Mouse (Mus musculus) heart, adult 18-20 months (tissue): ENCODE data around the gene Tusc2. TPM values are rescaled to one million over a fixed set of nuclear protein-coding genes. Genes with fewer than 3 reads are reported as not detected.

ENCODE experiments used
- DNase-seq, 2 experiments: peaks; one replicate each; pipeline ENCODE4 v3.0.0; 2021 to 2022; ENCODE audit warnings: mixed read lengths in 1 of 2
- total RNA-seq, 2 experiments: library from RNA; stranded (reverse); gene quantifications; 2 replicates each; pipeline ENCODE4 v1.2.3; 2021

Gene Tusc2
- total RNA-seq, 2 experiments from 2014 or later = 38.3 to 40.9 TPM

DNA sequence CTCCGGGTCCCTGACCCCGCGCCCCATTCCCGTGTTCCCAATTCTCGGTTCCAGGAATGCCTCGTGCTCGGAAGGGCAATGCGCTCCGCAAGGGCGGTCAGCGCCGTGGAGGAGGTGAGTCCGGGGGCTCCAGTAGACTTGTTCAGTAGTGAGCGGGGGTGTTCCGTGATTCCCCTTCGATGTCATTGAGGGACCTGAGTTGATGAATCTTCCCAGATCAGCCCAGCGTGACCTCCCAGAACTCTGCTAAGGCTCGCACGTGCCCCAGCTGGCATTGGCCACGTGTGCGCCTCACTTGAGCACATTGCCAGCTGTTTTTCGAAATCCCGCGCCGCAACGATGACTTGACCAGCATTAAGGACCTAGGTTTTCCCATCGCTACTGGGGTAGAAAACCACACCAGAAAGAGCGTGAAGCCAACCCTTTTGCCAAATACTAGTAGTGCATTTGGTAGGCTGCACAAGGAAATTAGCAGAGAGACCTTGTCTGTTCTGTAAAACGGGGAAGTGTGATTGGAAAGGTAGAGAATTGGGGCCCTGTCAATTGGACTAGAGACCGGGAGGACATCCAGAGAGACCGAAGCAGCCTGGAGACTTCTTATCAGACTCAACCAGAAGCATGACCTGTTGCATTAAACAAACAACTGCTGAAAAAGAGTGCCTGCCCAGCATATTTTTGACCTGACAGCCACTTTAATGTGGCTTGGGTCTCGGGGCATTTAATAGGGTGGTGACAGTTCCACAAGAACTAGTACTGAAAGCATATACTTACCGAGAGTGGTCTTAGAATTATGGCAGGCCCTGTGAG lies 25.0 kb downstream of the Tusc2 start:
- DNase-seq = peak in 1 of 2 experiments; percentile 48

DNA sequence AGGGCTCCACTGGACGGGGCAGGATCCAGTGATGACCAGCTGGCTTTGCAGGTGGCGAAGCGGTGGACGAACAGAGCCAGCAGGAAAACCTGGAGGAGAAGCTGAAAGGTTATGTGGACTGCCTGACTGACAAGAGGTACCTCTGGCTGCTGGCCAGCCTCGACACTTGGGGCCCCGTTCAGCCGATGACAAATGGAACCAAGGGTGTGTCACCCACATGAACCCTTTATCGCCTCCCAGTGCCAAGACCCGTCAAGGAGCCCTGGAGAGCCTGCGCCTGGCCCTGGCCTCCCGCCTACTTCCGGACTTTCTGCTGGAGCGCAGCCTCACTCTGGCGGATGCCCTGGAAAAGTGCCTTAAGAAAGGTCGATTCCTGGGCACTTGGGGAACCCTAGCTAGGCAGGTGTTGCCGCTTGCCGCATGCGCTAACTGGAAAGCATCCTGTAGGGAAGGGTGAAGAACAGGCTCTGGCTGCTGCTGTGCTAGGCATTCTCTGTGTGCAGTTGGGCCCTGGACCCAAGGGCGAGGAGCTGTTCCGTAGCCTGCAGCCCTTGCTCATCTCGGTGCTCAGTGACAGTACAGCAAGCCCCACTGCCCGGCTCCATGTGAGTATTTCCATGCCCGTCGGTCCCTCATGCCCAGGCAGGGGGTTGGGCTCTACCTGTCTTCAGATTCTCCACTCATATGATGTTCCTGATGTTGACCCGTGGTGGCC lies 27.2 kb downstream of the Tusc2 start:
- DNase-seq = peak; percentile 67 to 73

DNA sequence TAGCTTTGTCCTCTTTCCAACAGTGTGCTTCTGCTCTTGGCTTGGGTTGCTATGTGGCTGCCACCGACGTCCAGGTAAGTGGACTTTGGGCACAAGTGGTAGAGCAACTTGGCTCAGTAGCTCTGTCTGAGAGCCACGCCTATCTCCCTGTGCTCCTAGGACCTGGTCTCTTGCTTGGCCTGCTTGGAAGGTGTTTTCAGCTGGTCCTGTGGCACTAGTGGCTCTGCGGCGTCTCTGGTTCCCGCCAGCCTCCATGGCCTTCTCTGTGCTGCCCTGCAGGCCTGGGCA lies 27.7 kb downstream of the Tusc2 start:
- DNase-seq = no peak

DNA sequence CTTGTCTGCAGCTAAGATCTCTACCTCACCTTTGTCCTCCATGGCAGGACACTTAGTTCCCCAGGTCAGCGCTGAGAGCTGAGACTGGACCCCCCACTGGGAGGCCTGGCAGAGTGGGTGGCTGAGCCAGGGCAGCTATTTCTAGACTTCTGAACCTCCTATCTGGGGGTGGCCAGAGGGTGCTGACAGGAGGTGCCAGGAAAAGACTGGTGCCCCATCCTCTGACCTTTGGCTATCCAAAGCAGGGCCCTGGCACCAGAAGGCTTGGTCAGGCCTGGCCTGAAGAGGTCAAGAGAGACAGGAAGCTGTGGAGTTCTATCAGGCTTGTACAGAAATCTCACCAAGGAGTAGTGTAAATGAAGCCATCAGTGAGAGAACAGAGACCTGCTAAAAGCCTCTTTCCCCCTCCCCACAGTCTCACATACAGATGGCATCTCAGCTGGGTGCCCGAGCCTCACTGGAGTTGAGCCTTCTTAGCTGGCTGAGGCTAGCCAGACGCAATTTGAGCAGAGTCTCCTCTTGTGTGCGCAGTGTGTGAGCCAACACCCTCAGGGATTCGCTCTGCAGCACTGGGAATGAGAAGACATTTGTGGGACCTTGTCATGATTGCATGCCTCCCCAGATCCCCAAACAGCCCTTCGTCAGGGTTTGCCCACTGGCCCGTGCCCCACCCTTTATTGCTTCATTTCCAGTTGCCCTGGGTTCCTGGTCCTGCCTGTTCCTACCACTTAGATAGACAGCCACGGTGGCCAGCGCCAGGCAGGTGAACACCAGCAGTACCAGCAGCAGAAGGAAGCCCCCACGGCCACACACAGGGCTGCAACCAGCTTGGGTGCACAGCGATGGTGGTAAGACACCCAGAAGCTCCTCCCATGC lies 30.3 kb downstream of the Tusc2 start:
- DNase-seq = peak in 1 of 2 experiments; percentile 84

DNA sequence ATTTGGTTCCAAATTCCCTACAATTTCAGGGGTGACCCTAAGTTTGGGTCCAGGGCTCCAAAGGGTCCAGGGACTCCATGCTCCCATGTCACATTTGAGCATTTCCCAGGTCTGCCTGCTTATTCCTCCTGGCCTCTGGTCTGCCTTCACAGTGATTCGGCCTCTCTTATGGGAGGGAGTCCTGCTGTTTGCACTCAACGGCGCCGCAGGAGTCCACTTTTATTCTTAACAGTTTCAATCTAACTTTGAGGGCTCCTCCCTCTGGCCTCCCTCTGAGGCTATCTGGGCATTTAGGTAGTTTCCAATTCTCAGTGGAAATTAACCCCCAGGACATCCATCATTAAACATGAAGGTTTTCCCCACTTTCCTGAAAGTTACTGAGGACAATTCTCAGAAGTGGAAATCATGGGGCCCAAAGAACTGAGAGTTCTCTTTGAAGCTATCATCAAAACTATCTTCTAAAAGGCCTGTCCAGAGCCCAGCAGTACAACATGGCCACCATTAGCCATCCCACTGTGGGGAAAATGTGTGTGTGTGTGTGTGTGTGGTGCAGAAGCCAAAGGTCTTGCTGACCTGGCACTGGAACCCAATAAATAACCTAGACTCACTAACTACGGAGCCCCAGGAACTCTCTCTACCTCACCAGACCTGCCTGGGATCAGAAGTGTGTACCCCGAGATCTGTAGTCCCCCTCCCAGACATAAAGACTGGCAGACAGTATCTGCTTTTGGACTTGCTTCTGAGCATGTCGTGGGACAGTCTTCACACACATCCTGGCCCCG lies 31.4 kb downstream of the Tusc2 start:
- no peak for DNase-seq

DNA sequence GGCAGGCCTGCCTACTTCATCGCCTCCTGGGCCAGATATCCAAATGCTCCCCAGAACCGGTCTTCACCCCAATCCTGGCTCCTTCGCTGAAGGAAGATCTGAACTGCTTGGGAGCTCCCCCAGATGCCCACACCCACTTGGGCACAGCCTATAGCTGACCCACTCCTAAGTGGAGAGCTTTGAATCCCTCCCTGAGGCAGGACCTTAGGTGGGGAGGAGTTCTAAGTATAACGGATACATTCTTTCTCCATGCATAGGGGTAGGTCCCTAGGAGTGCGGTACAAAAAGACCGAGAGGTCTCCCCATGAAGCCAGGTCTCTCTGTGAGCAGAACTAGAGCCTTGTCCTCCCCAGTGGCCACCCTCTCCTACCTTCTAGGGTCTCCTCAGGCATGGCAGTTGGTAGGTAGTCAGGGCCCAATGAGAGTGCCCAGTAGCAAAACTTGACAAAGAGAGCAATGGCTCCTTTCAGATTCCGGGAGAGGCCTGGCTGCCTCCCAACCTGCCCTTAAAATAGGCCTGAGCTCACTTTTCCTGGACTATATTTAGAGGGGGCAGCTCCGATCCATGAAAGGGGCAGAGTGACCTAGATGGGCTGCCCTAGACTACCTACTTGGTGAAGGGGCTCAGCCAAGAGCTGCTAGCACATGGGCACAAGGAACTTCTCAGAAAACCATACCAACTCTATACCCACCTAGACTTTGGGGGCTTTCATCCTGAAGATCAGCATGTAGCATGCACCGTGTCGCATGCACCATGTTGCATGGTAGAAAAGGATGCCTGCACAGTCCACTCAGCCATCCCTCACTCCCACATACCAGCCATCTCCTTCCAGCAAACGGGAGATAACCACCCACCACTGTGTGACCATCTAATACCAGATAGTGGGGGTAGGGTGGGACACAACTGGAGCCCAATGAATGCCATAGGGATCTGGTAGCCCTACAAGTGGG lies 33.8 kb downstream of the Tusc2 start:
- peak; percentile 84 to 86 for DNase-seq

DNA sequence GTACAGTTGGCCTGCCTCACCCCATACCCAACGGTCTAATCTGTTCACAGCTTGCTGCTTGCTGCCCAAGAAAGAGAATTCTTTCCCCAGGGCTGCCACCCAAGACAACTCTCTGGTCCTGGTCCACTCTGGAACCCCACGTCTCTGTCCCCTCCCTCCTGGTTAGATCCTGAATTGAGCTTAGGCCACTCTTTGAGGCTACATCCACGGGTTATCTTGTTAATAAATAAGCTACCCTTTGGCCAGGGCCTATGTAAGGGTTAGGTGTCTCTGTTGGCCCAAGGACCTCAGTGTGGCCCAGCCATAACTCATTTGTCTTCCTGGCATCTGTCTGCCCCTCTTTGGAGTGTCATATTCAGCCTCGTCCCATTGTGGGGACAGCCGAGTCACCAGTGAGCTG lies 35.3 kb downstream of the Tusc2 start:
- DNase-seq = no peak

DNA sequence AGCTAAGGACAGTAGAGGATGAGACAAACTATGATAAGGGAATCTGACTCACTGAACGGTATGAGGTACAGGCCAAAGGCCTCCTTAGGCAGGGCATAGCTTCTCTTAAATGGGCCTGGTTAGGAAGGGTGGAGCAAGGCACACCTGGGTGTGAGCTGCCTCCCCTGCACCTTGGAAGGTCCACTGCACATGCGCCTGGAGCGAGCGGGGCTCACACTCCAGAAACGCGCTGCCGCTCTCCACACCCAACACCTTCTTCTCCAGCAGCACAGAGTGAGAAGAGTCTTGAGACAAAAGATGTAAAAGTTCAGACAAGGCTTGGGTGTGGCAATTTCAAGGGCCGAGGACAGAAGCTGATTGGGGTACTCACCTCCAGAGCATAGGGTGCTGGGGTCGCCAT lies 36.4 kb downstream of the Tusc2 start:
- DNase-seq = no peak

DNA sequence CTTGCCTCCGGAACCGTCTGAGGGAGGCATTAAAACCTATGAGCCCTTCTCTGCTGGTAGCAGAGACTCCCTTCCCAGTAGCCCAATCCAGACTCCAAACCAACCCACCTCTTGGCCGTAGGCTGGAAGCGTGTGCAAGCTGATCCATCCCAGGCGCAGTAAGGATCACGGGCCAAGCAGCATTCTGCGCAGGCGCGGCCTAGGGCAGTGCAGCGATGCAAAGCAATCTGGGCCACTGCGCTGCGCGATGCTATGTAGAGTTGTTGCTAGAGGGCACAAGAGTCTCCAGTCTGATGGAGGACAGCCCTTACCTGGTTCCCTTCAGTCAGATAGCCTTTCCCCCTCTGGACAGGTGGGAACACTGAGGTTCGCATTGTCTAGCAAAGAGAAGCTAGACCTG lies 36.8 kb downstream of the Tusc2 start:
- no peak for DNase-seq

DNA sequence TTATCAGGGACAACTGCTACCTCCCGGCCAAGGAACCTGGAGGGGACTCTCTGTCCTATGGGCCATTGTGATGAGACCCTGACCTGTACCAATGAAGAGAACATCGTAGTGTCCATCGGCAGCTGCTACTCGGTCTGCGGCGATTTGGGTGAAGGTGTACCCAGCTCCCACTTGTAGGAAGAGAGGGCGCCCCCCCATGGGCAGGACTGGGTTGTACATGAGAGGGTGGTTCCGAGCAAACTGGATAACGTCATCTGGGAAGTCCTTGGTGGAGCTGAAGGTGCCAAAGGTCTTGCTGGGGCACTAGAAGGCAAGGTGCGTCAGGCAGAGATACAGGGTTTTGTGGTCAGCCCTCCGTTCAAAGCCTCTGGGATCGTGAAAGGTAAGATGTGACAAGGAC lies 37.7 kb downstream of the Tusc2 start:
- no peak for DNase-seq

DNA sequence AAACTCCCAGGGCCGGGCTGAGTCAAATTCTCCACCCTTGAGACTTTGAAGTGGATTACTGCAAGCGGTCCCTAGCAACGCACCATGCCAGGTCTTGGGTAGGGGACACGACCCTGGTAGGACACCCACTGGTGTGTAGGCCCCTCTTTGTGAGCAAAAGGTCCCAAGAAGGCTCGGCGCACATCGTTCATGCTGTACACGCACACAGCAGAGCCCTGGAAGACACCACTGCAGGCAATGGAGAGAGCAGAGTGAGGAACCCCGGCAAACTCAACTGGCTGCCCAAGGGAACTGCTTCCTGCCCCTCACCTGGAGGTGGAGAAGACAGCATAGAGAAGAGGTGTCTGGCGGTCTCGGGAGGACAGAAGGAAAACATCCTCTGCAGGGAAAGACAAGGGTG lies 38.2 kb downstream of the Tusc2 start:
- no peak for DNase-seq

DNA sequence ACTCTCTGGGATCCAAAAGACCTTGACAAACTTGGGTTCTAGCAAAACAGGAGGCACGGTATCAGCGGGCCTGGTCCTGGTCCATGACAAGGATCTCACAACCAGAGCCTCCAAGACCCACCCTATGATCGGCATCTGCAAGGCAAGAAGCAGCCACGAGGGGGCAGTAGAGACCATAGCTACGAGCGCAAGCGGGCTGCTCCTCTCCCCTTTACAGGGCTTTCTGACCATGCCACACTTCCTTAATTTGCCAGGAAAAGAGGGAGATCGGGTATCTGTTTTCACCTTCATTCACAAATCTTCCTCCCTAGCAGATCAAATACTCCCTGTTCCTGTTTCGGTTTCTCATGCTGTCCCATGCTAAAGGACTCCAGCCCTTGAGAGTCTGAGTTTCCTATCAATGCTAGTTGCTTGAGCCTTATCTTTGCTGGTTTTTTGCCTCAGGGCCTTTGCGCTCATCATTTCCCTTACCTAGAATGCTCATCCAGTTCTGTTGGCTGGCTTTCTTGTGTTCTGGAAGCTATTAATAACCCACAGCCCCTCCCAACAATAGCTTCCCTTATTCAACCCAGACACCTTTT lies 39.1 kb downstream of the Tusc2 start:
- peak; percentile 91 to 98 for DNase-seq

DNA sequence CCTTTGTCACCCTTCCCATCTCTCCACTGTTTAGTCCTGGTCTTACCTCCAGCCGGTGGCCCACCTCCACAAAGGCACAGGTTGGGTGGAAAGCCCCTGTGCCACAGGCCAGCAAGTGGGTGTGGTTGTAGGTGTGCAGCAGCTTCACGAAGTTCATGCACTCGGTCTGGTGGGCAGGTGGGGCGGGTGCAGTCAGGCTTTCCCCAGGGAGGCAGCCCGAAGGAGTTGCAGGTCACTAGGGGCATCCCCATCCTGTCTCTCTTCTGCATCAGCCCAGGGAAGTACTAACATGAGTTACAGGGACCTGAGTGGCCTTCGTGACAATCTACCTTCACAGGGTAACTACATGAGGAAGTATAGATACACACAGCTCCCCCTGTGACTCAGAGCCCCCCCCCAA lies 40.2 kb downstream of the Tusc2 start:
- DNase-seq = no peak

DNA sequence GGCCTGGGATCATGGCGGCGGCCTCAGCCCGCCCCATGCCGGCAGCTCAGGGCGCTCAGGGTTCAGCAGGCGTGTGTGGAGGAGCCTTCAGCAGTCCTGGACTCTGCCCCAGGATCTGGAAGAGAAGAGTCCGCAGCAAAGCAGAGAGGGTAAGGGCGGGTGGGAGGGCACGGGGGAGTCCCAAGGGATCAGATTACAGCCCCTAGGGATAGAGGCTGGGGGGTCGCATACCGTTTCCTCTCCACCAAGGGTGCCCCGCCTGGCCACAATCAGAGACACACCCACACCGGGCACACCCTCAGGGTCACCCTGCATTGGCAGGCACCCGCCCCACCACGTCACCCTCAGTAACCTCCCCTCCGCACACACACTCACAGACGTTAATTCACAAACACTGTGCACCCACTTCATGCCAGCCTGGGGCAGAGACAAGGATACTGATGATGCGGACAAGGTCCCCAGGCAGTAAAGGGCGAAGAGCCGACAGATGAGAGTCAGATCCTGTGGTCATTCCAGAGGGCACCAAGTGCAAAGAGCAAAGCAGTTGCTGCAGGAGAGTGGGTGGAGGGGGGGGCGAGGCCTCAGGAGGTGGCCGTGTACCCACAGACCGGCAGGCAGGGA lies 42.1 kb downstream of the Tusc2 start:
- DNase-seq = no peak

DNA sequence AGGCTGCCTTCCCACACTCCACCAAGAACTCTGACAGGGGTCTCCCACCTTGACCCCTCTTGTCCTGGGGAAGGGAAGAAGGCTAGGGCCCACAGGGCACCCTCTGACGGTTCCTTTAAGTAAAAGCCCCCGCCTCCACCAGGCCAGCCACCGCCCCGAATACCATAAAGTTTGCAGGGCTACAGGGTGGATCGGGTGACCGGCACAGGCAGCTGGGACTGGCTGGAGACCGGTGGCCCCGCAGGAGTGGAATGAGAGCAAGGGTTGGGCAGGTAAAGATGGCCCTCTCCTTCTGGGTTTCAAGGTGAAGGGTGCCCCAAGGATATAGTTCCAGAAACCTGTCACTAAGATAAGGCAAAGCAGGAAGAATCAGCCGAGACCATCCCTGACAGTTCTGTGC lies 43.5 kb downstream of the Tusc2 start:
- DNase-seq = no peak

DNA sequence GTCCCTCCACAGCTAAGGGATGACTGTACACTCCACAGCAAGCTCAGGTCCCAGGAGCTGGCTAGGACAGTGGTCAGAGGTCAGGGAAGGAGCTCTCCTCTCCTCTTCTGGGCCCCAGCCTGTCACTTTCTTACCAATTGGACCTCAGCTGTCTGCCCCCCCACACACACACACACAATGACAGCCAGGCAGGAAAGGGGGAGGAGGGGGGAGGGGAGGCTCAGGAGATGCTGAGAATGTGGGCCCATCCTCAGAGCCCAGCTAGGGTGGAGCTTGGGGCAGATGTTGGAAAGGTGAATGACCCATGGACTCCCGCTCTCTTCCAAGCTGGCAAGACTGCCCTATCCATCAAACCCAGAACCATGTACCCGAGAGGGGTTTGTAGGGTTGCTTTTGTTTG lies 44.0 kb downstream of the Tusc2 start:
- DNase-seq = no peak

DNA sequence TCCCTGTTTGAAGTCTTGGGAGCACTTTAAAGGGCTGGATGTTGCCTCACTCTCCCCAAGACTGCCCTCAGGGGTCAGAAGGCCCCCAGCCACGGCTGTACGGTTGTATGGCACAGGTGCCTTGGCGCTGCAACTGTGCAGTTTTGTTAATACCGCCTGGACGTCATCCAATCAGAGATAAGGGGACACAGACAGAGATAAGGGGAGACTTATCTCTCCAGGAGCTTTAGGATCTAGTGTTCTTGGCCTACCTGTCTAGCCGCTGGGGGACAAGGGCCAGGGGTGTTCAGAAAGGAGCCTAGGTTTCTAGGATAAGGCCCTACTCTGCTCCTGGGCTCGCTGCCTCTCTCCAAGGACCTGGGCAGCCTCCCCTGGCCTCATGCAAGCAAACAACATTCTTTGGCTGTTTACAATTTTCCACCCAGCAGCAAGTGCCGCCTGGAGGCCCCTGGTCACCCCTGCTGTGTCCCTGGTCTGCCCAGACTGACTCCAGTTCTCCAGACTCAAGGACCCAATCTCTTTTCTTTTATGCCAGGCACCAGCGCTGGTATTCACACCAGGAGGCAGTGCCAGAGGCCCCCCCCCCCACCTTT lies 44.7 kb downstream of the Tusc2 start:
- no peak for DNase-seq

DNA sequence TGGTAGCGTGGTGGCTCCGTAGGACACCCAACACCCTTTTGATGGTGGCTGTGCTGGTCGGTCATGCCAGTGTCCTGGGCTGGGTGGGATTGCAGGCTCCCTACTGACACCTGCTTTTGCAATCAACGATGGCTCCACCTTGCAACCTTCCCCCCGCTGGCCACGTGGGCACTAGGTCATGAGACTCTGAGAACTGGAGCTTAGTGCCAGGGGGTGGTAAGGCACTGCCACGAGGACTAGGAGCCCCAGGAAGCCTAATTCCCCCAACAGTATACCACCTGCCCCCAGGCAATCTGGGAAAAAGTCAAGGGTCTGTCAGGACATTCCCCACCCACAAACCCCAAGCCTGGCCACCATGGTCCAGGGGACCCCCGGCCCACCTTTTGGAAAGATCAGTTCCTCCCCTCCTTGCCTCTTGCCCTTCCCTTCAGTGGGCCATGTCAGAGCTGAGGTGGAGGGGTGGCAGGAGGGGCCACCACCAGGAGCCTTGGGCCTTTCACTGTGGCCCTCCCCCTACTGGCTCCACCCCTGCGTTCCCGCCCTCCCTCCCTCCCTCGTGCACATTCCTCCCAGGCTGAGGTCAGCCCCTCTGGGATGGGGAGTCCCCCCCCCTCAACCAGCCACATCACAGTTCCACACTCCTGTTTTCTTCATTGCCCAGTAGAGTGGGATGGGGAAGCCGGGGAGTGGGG lies 45.8 kb downstream of the Tusc2 start, which contains the start of gene Sema3b:
Sema3b (minus strand) TSS at position 489 of the 692 bp plus-strand sequence.
- DNase-seq = peak in 1 of 2 experiments; percentile 50

DNA sequence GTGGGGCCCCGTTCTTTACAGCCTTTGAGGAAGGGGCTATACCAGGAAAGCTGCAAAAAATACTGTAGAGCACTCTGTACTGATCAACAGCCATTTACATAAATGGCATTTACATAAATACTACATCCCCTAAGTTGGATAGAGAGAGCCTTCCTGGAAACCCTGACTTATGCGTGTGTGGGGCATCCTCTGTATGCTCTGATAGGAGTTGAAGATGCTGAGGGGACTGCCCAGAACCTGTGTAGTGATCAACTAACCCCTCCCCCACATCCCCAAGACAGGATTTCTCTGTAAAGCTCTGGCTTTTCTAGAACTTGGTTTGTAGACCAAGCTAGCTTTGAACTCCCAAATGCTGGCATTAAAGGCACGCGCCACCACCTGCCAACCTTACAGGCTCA lies 46.4 kb downstream of the Tusc2 start:
- DNase-seq = no peak
